In the genomic region with DNA sequence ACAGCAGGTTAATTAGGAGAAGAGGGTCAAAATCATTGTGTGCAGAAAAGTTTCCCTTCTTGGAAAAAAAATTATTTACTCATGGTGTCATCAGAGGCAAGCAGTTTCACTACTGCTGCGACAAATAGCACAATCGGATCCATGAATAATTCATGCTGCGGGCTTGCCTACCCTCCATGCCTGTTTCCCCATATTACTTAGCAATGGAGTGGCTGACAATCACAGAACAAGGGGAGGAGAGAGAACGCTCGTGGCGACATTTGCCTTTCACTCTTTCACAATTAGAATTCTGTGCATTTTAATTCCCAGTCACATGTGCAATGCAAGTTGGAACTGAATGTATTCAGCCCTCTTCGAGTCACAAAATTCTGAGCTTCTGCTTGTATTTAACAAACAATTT, we compare ENCODE assay signal across 15 mouse cellular contexts.
DNase-seq lines count a peak whose midpoint lies in the region; ATAC-seq lines count a peak whose summit lies in the region.
"Had no signal": no experiment of that assay in that cellular context is flagged by ENCODE, and none has a peak within 500 bp of the region (broad histone marks: within the 10 kb centered on the region; RNA-seq: fewer than 3 reads in every experiment).

No protein-coding gene starts in this region.

- no peaks in the 10 kb centered on the region for H3K9me3 ChIP-seq in neural tube, embryonic 11.5 days (ENCODE audit: control insufficient read depth, low read length)
- H3K9me3 ChIP-seq in hindbrain, embryonic 13.5 days, result no peaks in the 10 kb centered on the region
- no peaks in the 10 kb centered on the region for H3K9me3 ChIP-seq in midbrain, embryonic 15.5 days
- no peaks in the 10 kb centered on the region for H3K9me3 ChIP-seq in embryonic facial prominence, embryonic 10.5 days
- H3K9me3 ChIP-seq: G1E; liver, embryonic 13.5 days had no signal

- no peak overlapping the region for H3K9ac ChIP-seq in neural tube, embryonic 11.5 days (ENCODE audit: low read length)
- no peak overlapping the region for H3K9ac ChIP-seq in hindbrain, embryonic 13.5 days
- no peak overlapping the region for H3K9ac ChIP-seq in midbrain, embryonic 15.5 days
- H3K9ac ChIP-seq: liver, embryonic 13.5 days had no signal

- H3K36me3 ChIP-seq in neural tube, embryonic 11.5 days (ENCODE audit: control insufficient read depth, insufficient read depth, low read length), result no peaks in the 10 kb centered on the region
- H3K36me3 ChIP-seq in hindbrain, embryonic 13.5 days, result no peaks in the 10 kb centered on the region
- H3K36me3 ChIP-seq in midbrain, embryonic 15.5 days (replicated peaks), result no peaks in the 10 kb centered on the region
- no peaks in the 10 kb centered on the region for H3K36me3 ChIP-seq in embryonic facial prominence, embryonic 10.5 days (replicated peaks)
- H3K36me3 ChIP-seq: G1E; liver, embryonic 13.5 days had no signal

- no peak overlapping the region for H3K27ac ChIP-seq in neural tube, embryonic 11.5 days (ENCODE audit: low read depth, low read length)
- peak overlapping the region; percentile 63 for H3K27ac ChIP-seq in hindbrain, embryonic 13.5 days
- H3K27ac ChIP-seq in midbrain, embryonic 15.5 days, result peak overlapping the region; percentile 51
- no peak overlapping the region for H3K27ac ChIP-seq in embryonic facial prominence, embryonic 10.5 days (replicated peaks)
- H3K27ac ChIP-seq: liver, embryonic 13.5 days had no signal

- peak; percentile 29 for DNase-seq in neural tube, embryonic 11.5 days (ENCODE audit: low spot score)
- DNase-seq in neural tube, embryonic 10.5 days (ENCODE audit: extremely low spot score, low spot score), result no peak
- DNase-seq in right cerebral cortex, postnatal 4 days, result no peak
- DNase-seq in embryonic facial prominence, embryonic 10.5 days (ENCODE audit: low spot score), result no peak
- DNase-seq in kidney, postnatal 10 days, result no peak
- no peak for DNase-seq in thymus, postnatal 10 days (ENCODE audit: low spot score in 2 of 2)
- DNase-seq: B cell, adult 2 months; cerebellum, adult 18-20 months; heart, postnatal 14 days; kidney, adult 2 months; liver, embryonic 13.5 days; lung, postnatal 10 days had no signal

- H3K4me1 ChIP-seq in neural tube, embryonic 11.5 days (ENCODE audit: control insufficient read depth, insufficient read depth, low read length), result peaks cover 15% of the 10 kb centered on the region
- H3K4me1 ChIP-seq in hindbrain, embryonic 13.5 days (replicated peaks), result peaks cover 60% of the 10 kb centered on the region
- peaks cover 49% of the 10 kb centered on the region for H3K4me1 ChIP-seq in midbrain, embryonic 15.5 days
- H3K4me1 ChIP-seq in embryonic facial prominence, embryonic 10.5 days, result peaks cover 19% of the 10 kb centered on the region

- WGBS in neural tube, embryonic 11.5 days, result 53% methylated on average over 7 of the region's 7 CpGs
- WGBS in hindbrain, embryonic 13.5 days, result 17% methylated on average over 7 of the region's 7 CpGs
- 13% methylated on average over 7 of the region's 7 CpGs for WGBS in midbrain, embryonic 15.5 days
- 79% methylated on average over 7 of the region's 7 CpGs for WGBS in embryonic facial prominence, embryonic 10.5 days

- H3K4me3 ChIP-seq in neural tube, embryonic 11.5 days (ENCODE audit: low read depth, low read length), result no peak overlapping the region
- H3K4me3 ChIP-seq in hindbrain, embryonic 13.5 days, result no peak overlapping the region
- no peak overlapping the region for H3K4me3 ChIP-seq in midbrain, embryonic 15.5 days
- no peak overlapping the region for H3K4me3 ChIP-seq in embryonic facial prominence, embryonic 10.5 days
- H3K4me3 ChIP-seq: liver, embryonic 13.5 days had no signal

- no peak overlapping the region for H3K4me2 ChIP-seq in neural tube, embryonic 11.5 days (ENCODE audit: low read depth)
- H3K4me2 ChIP-seq in hindbrain, embryonic 13.5 days, result peak overlapping the region; percentile 11; the same call in 1 of the 2 replicates
- H3K4me2 ChIP-seq in midbrain, embryonic 15.5 days, result peak overlapping the region; percentile 22
- H3K4me2 ChIP-seq: liver, embryonic 13.5 days had no signal

- no peaks in the 10 kb centered on the region for H3K27me3 ChIP-seq in neural tube, embryonic 11.5 days (ENCODE audit: control insufficient read depth, insufficient read depth, low read length)
- no peaks in the 10 kb centered on the region for H3K27me3 ChIP-seq in hindbrain, embryonic 13.5 days
- H3K27me3 ChIP-seq in midbrain, embryonic 15.5 days (replicated peaks), result no peaks in the 10 kb centered on the region
- no peaks in the 10 kb centered on the region for H3K27me3 ChIP-seq in embryonic facial prominence, embryonic 10.5 days (replicated peaks; ENCODE audit: low read depth, poor library complexity, severe bottlenecking)
- H3K27me3 ChIP-seq: liver, embryonic 13.5 days had no signal

- peak; percentile 84 for ATAC-seq in neural tube, embryonic 11.5 days (ENCODE audit: insufficient read depth, low FRiP score, low TSS enrichment)
- peak; percentile 62; the same call in 1 of the 2 replicates for ATAC-seq in hindbrain, embryonic 13.5 days (ENCODE audit: low FRiP score)
- ATAC-seq in midbrain, embryonic 15.5 days (replicated peaks), result peak; percentile 78

Comparison
In these comparisons a context has a peak if more than half of its experiments do, and no peak if none do; other contexts are left out.
1. H3K27ac ChIP-seq: peak in hindbrain, embryonic 13.5 days (single experiment) and midbrain, embryonic 15.5 days (single experiment); none in neural tube, embryonic 11.5 days (single experiment) and embryonic facial prominence, embryonic 10.5 days (single experiment).
2. Peak in every context shown above with its lines, with median percentiles within 50 percentile points of each other: ATAC-seq.